Mouse (Mus musculus) G1E (cell line): Measurements from ENCODE around the gene Zer1.

Experiments used
- CTCF ChIP-seq: IDR thresholded peaks from 2 replicates; pipeline ENCODE4 v1.5.1; 2012; ENCODE audit warnings: low read depth, low read length, inconsistent platforms, mixed read lengths
- TAL1 ChIP-seq: conservative IDR thresholded peaks from 2 replicates; pipeline ENCODE4 v1.6.1; 2012; ENCODE audit warnings: low read depth, low read length, inconsistent platforms, mixed read lengths

- TF ChIP-seq CTCF (no peak), TAL1 (no peak)
These were observed 24.2 kb downstream of the Zer1 start for GRCm38 (mm10) chr2:30100214-30100613.
